Mouse (Mus musculus) right cerebral cortex, postnatal 4 days (tissue): ENCODE results near the gene Fancc.
A peak's percentile ranks its signal among the peaks of the same experiment; 100 is the strongest.
"Not testable (repeated sequence)": the region's sequence is repeated elsewhere in the genome, so short reads cannot be mapped to it uniquely, and the experiment has no call there.

ENCODE experiments used
- DNase-seq: peaks from one replicate; pipeline ENCODE4 v3.0.0-alpha.2; 2022

Gene Fancc

DNA sequence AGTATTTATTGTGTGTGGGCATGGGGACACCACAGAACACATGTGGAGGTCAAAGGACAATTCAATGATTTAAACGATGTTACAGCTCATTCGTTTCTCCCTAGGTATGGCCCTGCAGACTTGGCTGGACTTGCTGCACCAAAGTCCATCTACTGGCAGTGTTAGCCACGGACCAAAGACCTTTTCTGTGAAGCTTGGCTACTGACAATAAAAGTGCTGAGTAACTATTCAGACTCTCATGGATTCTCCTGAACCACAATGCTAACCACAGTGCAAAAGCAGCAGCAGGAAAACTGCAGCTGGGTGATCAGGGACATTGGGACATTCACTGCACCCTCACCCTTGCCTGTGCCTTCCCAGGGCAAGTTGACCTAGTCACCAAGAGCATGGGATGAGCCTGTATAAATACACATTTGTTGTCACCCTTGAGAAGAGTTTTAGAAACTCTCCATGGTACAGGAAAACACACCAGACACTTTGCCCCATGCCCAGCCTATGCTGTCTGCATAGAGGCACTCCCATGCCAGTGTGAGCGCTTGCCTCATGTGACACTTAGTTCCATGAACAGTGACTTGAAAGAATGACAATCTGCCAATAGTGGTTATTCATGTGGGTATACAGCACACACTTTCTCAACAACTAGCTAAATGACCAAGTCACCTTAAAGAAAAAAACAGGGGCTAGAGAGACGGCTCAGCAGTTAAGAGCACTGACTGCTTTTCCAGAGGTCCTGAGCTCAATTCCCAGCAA lies 151.4 kb downstream of the Fancc start:
- DNase-seq, result no peak

DNA sequence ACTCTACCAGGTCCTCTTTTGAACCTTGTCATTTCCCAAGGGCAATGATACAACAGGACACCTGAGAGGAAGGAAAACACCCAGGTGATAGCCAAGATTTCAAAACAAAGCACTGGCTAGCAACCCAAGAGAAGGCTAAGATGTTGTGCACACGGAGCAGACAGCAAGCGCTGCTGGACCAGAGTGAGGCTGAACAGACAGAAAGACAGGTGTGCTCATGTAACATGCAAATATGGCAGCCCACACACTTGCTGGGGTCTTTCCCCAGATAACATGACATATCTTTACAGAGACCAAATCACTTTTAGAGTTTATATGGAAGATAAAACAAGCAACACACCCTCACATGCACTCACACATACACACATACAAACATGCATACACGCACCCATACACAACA lies 152.6 kb downstream of the Fancc start:
- DNase-seq, result no peak

DNA sequence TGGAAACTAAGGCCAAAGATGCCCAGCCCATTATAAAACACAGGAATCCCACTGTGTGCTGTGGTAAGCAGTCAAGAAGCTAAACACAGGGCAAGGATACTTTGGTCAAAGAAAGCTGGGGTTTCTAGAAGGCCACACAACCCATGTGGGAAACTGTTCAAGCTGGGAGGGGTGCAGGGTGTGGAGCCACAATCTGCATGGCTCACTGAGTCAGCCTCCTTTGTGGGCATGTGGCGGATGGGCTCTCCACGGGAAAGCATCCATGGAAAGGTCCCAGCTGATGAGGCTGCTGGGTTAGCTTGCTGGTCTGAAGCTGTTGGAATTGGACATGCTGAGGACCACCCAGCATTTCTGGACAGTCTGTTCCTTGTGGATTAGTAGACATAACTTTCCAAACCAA lies 154.3 kb downstream of the Fancc start:
- DNase-seq, result no peak

DNA sequence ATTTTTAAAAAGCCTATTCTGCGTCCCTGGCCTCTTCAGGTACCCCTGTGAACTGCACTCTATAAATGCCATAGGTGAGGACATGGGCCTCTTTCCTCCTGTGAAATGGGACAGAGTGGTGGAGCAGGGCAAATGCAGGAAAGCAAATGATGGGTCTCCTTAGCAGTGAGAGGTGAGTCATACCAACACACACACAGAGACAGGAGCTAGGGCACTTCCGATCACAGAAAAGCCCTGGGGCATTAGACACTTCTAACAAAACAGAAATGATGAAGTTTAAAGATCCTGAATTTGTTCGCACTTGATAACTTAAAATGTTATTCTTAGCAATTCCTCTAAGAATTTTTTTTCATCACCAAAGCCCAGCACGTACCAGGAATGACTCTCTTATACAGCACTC lies 157.1 kb downstream of the Fancc start:
- no peak for DNase-seq

DNA sequence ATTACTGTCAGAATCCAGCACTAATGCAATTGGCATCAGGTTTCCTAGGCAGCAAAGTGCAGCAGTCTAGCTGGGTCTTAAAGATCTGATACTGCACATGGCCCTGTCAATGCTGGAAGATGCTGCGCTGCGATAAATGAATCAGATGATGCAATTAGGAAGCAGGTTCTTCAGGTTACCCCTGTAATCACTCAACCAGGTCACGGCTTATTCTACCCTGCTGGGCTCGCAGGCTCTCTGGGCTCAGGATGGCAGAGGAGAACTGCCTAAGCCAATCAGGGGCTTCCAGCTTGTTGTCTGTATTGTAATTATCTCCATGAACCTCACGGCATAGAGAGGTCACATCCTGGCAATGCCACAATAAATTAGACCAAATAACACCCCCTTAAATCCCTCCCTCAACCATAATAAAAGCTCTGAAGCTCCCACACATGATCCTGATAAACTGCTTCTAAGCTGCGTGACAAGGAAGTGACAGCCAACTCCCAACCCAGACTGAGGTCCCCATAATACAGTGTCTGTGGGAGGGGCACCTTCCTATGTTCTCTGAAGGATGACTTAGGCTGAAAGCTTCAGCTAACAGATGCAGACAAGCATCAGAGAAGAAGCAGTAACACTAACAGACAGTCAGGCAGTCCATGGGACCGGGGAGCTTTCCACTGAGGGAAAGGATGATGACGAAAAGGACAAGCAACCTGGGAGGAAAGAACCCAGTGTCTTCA lies 159.7 kb downstream of the Fancc start:
- no peak for DNase-seq

DNA sequence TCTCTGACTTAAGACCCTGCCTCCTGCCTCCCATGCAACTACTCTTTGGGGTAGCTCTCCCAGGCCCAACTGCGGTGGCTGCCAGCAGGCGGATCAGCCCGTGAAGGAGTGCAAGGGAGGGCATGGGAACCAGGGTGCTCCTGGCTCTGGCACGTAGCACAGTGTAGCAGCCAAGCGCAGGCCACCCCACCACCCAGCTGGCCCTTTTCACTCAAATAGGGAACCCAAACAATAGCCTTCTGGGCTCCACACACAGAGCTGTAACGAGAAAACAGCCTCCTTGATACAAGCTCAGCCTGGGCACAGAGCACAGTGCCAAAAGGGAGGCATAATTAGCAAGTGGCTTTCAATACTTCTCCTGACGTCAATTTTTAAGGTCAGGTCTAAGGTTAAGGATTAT lies 160.7 kb downstream of the Fancc start:
- DNase-seq, result peak; percentile 37

DNA sequence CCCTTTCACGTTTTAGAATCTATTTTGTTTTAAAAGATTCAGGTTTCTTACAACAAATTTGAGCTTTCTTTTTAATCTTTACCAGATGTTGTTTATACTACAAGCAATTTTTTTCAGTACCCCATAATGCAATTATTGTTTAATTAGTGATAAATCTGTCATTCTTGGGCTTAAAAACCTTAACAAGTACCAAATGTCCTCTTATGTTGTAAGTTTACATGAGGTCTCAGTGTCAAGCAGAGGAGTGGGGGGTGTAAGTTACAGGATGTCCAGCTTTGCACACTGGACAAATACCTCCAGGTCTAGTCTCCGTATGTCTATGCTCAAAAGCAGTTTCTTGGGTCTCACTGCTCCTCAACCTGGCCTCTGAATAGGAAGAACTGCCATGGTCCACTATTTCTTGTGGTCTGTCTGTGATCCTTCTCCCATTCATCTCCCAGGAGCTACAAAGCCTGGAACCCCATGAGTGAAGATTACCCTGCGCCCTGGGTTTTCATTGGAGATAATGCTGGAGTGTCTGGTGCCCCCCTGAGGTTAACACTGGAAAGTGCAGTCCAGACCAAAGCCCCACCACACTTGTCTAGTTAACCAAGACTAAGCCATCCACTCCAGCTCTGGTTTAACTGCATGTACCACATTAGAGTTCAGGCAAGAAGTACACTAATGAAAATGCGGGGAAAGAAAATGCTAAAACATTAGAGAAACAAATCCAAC lies 161.5 kb downstream of the Fancc start:
- no peak for DNase-seq

DNA sequence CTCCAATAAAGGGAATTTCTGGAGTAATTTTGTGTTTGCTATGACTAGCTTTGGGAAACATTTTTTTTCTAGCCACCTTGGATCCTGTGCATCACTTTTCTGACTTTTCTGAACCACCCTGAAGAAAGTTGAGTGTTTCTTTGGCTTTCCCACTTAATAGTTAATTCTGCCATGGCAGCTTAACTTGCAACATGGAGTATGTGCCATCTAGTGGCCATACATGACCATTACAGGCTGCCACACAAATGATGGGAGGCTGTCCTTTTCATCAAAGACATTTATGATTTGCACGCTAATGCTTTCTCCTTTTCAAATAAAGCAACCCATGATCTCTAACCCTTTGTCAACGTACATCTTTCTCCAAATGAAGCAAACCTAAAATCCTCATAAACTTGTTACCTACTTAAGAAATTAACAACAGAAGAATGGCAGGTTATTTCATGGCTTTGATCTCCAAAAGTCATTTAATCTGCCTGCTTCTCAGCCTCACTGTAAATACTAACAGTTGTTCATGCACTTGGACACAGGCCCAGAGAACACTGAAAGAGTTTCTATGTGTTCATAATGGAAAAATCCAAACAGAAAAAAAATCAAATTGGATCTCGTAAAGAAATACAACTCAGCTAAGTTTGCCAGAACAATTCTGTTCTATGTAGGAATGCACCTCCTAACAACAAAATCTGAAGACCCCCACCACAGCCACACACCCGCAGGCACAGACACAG lies 164.3 kb downstream of the Fancc start:
- no peak for DNase-seq

DNA sequence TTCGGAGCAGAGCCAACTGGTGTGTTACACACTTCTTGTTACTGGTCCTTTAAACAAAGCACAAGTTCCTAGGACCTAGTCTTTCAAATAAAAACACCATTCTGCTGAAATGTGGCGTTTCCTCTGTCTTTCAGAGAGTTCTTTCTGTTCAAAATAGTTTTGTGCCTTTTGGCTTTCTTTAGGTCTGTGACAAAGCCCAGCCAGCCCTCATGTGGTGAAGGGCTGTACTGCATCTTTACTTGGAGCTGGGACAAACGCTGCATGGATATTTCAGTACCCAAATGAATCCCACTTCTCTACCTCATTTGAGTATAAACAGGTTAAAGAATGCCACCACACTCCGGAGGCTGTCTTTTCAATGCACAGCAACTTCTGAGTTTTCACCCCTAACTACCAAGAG lies 165.7 kb downstream of the Fancc start:
- DNase-seq, result peak; percentile 76

DNA sequence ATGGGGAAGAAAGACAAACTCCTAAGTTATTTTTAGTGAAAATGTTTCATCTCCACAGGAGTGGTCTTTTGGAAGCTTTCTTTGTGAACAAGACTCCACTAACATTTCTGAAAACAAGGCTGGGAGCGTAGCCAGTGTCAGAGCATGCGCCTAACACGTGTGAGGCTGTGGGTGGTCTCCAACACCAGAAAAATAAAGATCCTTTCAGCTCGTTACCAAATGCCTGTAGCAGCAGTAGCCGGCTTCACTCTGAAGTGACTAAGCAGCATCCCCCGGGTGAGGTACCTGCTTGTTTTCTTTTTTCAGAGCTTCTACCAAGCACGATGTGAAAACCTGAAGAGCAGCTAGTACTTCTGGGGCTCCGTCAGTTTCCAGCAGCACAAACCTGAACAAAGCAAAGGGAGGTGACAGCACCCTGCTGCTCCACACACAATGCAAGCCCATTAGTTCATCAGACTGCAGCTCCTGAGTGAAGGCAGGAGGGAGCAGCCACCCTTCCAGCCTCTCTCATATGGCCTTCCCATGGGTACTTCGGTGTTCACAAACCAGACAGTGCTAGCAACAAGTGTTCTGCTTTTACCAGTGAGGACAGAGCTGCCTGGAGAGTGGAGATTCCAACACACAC lies 166.7 kb downstream of the Fancc start:
- DNase-seq, result peak; percentile 53

DNA sequence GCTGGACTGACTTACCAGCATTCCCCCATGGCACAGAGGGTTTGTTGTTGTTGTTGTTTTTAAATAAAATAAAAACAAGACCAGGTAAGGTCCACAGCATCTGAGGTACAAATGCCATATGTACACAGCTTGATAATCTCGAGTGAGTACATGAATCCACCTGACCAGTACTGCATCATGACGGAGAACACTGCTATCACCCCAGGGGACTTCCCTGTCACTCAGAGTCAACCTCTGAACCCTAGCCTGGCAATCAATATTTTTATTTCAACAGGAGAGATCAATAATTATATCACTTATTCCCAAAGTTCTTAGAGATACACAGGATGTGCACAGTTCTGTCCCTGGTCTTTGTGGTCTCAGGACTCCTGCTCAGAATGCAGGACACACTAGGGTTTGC lies 171.1 kb downstream of the Fancc start:
- DNase-seq, result no peak

DNA sequence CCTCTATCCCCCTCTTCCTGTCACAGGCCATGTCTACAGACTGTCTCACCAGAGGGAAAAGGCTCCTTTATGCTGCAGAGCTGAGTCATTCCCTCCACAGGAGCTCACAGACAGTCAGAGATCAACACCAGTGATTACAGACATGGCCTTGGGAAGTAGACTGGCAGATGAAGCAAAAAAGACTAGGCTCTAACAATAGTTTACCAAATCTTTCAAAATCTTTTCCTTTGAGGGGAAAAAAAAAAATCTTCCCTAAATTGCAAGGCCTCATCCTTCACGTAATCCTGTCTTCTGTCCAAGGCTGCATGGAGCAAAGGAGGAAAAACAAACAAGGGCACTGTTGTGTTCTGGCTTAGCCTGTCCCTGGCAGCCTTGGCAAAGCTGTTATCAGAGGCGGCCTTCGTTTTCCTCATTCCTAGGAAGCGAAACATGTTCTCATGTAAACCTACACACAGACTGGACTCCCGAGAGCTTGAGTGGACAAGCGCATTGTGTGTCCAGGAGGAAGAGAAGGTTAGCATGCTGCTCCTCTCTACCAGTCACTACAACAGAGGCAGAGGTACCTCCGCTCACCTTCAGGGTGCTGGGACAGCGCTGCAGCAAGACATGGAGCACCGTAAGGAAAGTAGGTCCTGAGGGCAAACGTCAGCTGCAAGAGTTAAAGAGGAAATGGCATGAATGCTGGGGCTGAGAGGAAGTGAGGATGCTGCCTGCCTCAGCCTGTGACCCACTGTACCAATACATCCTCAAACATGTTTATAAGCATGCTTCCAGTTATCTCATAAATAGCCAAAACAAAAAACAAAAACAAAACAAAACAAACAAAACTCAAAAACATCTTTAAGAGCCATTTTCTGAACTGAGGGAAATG lies 171.9 kb downstream of the Fancc start:
- DNase-seq, result no peak

DNA sequence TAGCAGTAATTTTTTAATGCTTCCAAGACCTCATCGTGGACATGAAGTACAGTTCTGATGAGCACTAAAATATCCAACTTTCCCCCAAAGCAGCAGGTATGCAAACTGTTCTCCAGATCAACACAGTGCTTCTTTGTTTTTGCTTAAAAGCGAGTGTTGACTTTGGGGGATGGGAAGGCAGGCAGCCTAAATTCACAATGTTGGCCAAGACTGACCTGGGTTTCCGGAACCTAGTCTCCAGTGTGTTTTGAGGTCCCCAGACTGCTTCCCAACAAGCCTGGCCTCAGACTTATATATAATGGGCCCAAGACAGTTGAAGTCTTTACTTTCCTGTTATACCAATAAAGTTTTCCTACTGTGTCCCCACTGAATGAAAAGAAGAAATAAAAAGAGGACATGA lies 172.8 kb downstream of the Fancc start:
- DNase-seq, result no peak

DNA sequence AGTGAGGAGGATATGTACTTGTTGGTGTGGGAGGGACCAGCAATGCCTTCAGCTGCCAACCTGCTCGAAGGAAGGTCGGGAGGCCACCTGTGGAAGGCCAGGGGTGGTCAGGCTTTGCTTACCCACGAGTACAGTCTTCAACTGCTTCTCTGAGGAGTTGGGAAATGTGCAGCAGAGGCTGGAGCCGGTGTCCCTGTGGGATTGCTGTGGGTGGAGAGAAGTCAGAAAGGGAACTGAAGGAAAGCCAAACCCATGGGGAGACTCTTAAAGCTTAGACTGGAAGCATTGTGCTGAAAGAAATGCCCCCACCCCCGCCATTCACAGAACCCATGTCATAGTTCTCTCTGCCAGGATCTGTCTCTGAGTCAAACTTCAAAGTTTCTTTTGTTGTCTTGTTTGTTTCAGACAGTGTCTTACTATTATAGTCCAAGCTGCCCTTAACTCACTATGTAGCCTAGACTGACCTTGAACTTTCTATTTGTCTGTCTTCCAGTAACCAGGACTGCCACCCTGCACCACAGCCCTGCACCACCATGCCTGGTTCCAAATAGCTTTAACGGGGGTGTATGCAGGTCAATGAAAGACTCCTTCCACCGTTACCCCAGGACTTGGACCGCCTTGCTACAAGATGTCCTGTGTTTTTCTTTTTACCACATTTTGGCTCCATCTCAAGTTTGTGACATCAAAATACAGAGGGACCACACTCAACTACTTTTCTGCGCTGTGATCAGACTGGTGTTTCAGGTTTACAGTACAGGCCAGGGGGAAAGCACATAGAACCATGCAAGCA lies 173.6 kb downstream of the Fancc start:
- no peak for DNase-seq

DNA sequence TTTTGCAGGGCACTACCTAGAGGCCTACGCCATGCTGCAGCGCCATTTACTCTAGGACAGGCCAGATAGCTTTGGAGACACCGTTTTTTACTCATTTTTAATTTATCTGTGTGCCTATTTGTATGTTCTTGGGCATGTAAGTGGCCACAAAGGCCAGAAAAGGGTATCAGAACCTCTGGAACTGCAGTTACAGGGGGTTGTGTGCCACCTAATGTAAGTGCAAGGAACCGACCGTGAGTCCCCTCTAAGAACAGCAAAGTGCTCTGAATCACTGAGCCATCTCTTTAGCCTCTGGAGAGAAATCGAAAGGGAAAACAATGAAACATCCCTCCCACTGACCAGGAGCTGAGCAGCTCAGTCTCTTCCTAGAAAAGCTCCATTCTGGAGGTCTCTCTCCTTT lies 174.3 kb downstream of the Fancc start:
- no peak for DNase-seq

DNA sequence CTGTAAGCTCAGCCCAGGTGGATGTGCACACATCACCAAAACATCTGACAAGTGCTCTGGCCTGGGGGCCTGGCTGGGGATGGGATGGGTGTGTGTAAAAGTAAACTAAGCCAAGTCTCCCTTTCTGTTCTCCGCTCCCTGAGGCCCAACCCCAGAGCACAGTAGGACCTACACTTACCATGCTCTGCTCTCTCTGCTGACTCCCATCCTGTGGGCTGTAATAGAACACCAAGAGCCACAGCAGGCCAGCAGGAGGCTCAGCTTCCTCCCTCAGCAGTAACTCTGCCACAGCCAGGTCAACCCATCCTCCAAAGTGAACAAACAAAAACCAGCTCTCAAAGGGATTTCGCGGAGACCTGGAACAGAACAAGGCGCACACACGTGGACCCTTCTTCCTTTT lies 175.4 kb downstream of the Fancc start:
- DNase-seq, result no peak

DNA sequence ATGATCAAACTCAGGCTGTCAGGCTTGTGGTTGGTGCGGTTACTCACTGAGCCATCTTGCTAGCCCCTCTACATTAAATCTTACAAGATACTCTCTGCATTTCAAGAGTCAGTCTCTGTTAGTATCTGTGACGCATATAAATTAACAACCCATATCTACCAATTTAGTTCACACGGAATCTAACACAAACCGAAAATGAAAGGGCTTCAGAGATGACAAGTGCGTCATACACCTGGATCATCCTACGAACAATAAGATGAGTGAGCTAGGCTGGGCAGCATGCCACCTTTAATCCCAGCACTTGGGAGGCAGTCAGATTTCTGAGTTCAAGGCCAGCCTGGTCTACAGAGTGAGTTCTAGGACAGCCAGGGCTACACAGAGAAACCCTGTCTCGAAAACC lies 177.3 kb downstream of the Fancc start:
- DNase-seq, result no peak

DNA sequence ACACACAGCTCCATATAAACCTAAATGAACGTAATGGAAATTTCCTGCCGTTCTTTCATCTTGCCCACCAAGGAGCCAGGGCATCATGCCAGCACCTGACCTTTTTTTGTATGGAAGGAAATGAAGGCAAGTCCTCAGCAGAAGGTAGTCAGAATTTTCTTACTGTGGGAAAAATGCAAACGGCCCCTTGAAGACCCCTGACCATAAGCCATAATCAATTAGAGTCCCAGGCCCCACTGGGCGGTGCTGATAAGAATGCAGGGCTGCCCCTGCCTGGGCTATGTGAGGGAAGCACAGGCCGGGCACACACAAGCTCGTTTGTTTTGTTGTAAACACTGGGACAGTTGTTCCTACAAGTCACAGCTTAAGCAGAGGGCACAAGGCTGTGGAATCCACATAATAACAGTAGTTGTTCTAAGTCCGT lies 179.4 kb downstream of the Fancc start:
- no peak for DNase-seq

DNA sequence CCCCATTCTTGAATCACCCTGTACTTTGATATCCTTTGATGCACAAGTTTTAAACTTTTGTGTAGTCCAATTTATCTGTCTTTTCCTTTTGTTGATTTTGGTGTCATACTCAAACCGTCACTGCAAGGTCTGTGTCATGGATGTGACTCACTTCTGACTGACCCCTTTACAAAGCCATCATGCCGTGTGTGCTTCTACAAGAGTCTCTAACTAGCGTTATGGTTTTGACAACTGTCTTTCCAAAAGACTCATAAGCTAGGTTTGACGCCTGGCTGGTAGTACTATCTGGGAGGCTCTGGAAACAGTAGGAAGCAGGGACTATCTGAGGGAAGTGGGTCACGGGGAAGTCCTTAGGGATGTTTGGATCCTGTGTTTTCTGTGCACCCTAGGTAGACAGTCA lies 180.7 kb downstream of the Fancc start:
- no peak for DNase-seq

DNA sequence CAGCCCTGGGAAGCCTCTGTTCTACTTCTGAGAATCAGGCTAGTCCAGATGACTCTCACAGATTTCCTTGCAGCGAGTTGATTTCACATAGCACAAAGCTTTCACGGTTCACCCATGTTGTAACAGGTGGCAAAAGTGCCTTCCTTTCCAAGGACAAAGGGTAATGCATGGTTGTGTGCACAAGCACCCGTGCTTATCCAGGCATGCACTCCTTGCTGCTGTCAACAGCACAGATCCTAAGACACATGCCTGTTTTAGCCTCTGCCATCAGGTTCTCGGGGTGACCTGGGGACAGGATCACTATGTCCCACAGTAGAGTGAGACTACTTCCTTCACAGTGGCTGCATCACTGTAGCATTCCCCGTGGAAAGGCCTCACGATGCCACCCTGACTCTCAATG lies 181.3 kb downstream of the Fancc start:
- no peak for DNase-seq

DNA sequence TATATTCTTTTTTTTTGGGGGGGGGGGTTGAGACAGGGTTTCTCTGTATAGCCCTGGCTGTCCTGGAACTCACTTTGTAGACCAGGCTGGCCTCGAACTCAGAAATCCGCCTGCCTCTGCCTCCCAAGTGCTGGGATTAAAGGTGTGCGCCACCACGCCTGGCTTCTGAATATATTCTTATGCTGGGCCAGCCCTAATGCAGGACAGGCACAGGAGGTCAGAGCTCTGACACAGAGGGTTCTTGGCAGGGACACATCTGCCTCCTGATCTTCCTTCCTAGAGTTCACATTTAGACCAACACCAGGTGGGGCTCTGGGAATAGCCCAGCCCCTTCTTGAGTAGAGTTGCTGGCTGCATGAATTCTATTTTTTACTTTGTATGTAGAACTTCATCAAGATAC lies 182.0 kb downstream of the Fancc start:
- not testable (repeated sequence) for DNase-seq
